Mouse (Mus musculus) embryo, embryonic 9.5 days (tissue): ENCODE results near the gene Cbfa2t3.

ENCODE experiments used
- DNase-seq: peaks from one replicate; pipeline ENCODE4 v3.0.0-alpha.2; 2017; ENCODE audit errors: extremely low spot score

Gene Cbfa2t3

GRCm38 (mm10) chr8:122699005-122699492, at the start of gene Cbfa2t3:
TSS of gene Cbfa2t3 (minus strand) at chr8:122699109.
- DNase-seq = no peak

DNA sequence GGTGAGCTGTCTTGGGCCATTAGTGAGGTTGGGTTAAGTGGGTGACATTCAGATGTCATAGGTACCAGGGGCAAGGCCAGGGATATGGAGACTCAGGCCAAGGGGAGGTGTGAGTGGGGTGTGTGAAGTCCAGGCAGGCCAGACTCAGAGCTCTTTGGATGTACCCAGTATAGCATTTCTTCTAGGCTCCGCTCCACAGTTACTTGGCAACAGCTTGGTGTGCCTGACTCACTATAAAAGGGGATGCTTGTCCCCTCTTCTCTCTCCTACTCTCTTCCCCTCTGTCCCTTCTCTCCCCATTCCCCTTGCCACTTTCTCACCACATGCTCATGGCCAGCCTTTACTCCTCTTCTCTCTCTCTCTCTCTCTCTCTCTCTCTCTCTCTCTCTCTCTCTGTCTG, 48.9 kb upstream of the Cbfa2t3 start:
- no peak for DNase-seq

DNA sequence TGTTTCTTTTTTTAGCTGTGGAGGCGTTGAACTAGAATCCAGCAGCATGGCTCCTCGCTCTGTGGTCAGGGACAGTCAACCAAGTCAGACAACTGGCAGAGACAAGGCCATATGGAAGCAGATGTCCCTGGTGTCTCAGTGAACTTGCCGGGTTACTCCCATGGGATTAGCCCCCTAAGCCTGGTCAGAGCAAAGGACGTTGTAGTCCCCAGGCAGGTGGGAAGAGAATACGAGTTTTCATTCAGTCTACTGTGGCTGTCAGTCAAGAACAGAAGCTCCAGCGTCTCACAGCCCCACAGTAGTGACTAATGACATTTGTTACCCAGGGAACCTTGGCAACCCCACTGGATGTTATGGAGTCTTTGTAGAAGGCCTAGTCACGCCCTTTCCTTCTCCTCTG, 47.5 kb upstream of the Cbfa2t3 start:
- no peak for DNase-seq

GRCm38 (mm10) chr8:122745750-122746275, 46.9 kb upstream of the Cbfa2t3 start:
- DNase-seq = peak; percentile 17

DNA sequence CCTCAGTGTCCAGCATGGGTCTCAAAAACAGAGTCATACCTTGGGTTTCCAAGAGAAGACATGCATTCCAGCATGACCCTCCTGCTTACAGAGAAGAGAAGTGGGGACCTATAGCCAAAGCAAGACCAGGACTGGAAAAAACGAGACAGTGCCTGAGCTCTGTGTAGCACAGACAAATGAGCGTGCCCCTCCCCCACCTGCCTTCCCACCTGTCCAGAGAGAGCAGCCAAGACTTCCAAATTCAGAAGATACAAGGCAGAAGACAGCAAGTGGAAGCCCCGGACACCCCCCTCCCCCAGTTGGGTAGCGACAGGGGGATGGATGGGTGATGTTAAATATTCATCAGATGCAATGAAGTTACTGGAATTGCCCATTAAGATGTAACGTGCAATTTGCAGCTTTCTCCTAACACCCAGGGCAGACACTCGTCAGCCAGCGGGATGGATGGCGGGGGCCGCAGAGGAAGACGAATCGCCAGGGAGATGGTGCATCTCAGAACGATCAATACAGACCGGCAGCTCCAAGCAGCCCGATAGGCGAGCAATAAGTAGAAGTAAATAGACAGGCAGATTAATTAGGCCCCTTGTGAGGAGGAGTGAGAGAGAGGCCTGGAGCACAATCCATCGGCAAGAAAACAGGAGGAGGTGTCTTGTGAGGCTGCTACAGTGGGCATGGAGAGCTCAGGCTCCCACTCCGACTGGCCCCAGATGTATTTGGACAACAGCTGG, 46.3 kb upstream of the Cbfa2t3 start:
- no peak for DNase-seq

GRCm38 (mm10) chr8:122742471-122742870, 43.6 kb upstream of the Cbfa2t3 start:
- DNase-seq = no peak

GRCm38 (mm10) chr8:122739102-122739725, 40.3 kb upstream of the Cbfa2t3 start:
- no peak for DNase-seq

DNA sequence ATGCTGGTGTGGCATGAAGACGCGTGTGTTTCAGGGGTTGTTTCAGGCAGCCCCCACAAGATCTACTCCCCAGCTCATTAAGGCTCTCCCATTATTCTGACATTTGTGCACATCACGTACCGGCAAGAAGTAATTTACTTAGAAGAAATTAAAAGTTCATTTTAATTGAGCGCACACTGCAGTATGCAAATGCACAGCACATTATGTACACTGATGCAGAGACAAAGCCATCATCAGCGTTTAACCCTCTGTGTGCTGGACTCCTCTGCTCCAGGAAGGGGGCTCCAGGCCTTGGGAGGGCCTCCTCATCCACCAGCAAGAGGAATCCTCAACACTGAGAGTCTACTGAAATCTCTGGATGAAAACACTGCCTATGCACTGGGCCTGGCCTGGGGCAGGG, 39.0 kb upstream of the Cbfa2t3 start:
- no peak for DNase-seq

GRCm38 (mm10) chr8:122737071-122737470, 38.2 kb upstream of the Cbfa2t3 start:
- no peak for DNase-seq

GRCm38 (mm10) chr8:122736623-122737022, 37.7 kb upstream of the Cbfa2t3 start:
- DNase-seq = no peak

- DNase-seq = no peak
These were observed 36.9 kb upstream of the Cbfa2t3 start for GRCm38 (mm10) chr8:122735542-122736473.

GRCm38 (mm10) chr8:122735110-122735509, 36.2 kb upstream of the Cbfa2t3 start:
- no peak for DNase-seq

DNA sequence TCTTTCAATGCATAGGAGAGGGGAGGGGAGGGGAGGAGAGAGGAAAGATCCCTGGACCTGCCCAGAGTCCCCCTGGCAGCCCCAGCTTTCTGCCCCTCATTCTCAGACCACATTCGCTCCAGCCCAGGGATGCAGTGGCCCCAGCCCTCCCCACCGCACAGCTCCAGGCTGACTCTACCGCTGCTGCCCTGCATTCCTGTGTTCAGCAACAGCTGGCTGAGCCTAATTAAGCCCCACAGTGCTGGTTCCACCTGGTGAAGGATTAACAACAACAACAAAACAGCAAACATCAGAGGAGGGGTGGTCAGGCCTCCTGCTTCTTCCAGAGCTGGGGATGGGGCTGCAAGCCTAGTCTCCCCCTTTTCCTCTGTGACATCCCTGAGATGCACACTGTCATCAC, 29.7 kb upstream of the Cbfa2t3 start:
- no peak for DNase-seq

GRCm38 (mm10) chr8:122727412-122727811, 28.5 kb upstream of the Cbfa2t3 start:
- no peak for DNase-seq

DNA sequence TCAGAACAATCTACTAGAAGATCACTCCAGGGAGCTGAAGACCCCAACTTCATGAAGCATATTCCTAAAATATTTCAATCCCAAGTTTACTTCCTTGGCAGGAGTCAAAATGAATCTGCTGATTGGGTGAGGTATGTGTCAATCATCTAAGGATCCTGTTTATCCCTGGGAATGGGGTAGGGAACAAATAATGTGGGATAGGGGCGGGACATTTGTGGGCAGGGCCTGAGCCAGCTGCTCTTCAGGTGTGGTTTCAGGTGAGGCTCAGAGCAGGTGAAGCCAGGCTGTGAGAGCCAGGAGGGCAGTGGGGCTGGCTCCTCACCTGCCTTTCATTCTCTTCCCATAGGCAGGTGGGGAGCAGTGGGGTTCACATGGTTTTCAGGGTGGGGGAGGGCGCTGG, 27.9 kb upstream of the Cbfa2t3 start:
- no peak for DNase-seq

DNA sequence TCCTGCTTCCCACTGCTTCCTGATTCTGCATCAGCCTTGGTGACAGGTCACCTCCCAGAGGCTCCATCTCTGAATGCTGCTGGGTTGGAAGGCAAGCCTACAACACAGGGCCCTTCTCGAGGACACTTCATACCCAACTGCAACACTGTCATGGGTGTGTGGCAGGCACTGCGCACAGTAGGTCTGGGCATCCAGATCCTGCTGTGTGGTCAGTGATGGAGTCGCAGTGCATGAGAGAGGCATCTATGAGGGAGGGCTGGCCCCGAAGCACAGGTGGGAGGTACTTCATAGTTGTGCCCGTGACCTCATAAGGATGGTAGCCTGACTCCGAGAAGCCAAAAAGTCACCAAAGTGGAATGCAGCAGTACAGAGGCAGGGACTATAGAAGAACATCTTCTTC, 26.3 kb upstream of the Cbfa2t3 start:
- DNase-seq = no peak

- DNase-seq = no peak
These were observed 22.1 kb upstream of the Cbfa2t3 start for GRCm38 (mm10) chr8:122720811-122721640.

GRCm38 (mm10) chr8:122720070-122720729, 21.3 kb upstream of the Cbfa2t3 start:
- no peak for DNase-seq

DNA sequence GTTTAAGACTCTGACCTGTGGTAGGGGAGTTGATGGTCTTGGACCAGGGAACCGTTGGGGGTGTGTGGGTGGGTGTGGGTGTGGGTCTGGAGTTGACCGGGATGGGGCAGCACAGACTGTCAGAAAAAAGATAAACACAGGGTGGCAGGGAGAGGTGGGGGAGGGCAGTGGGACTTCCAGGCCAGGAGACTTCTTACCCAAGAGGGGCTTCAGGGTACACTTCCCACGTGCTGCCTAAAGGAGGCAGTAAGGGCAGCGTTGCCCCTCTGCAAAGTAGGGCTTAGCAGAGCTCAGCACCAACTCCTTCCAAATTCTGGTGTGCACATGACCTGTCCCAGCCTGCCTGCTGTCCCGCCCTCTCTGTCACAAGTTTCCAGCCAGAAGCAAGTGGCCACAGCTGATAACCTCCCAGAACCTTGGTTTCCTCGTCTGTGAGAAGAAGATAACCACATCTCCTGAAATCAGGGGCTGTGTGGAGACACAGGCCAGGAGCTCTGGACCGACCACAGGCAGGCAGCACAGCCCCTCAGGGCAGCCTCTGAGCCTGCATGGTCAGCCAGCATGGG, 20.7 kb upstream of the Cbfa2t3 start:
- peak; percentile 26 for DNase-seq
